Comparison of ENCODE assay signal across 10 mouse cellular contexts in the genomic region with DNA sequence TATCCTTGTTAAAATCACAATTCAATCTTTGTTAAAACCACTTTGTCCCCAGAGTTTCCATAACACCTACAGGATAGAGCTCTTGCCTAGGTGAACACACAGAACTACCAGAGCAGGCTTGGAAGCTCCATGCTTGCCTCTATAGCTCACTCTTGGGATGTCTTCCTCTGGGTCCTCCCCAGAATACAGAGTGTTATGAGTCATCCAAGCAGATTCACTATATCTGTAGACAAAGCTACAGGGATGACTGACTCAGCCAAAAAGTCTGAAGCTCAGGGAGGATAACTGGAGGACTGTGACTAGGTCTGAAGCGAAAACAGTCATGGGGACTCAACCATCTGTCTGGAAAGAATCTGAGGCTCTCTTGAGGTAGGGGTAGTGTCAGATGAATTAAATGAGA.
"Had no signal": no experiment of that assay in that cellular context is flagged by ENCODE, and none has a peak within 500 bp of the region (broad histone marks: within the 10 kb centered on the region; RNA-seq: fewer than 3 reads in every experiment).

No protein-coding gene starts in this region.

- DNase-seq: kidney, postnatal 10 days; kidney, postnatal 4 days; left cerebral cortex, postnatal 4 days; liver, postnatal 0 days; lung, embryonic 14.5 days; retina, postnatal 1 day; right cerebral cortex, postnatal 4 days; thymus, adult 2 months; thymus, postnatal 14 days; thymus, postnatal 4 days had no signal
